Mouse (Mus musculus): ENCODE measurements at regions not wholly inside any gene's neighbourhood (a gene's known extent, or its start where the extent isn't known, plus 50 kb on each side); places are given as distances from the start of the nearest gene placed in this dataset.

DNA sequence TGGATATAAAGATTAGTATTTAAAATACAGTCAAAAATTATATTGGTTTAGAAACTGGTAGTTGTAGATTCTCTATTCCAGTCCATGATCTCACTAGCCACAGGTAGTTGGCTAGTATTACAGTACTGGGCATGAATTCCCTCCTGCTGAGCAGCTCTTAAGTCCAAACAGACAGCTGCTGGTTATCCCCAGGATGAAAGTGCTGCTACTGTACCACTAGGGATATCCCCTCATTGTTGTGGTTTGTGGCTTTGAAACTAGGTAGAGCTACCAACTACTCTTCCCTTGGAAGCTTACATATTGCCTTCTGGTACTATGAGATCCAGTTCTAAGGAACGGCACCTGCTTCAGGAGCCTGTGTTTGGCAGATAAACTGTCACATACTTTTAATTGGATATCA, 97.9 kb upstream of the Pter start:
- no peak for DNase-seq (ENCODE audit: low spot score)

- DNase-seq (ENCODE audit: low spot score) = no peak
These were observed 90.3 kb upstream of the Pter start for GRCm38 (mm10) chr2:12833579-12833978.

DNA sequence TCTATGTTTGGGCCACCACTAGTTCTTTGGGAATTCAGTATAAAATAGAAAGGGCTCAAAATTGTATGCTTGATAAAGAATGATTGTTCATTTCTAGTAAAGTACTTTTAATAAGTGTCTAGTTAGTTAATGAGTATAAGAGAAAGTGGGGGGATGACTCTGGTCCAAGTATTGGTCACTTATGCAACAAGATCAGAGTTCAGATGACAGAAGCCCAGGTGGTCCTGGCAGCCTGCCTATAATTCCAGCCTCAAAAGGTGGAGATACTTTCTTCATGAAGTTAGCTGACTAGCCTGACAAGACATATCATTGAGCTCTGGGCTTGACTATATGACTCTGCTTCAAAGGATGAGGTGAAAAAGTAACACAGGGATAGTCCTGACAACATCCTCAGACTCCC, 57.3 kb upstream of the Pter start:
- no peak for DNase-seq (ENCODE audit: low spot score)

DNA sequence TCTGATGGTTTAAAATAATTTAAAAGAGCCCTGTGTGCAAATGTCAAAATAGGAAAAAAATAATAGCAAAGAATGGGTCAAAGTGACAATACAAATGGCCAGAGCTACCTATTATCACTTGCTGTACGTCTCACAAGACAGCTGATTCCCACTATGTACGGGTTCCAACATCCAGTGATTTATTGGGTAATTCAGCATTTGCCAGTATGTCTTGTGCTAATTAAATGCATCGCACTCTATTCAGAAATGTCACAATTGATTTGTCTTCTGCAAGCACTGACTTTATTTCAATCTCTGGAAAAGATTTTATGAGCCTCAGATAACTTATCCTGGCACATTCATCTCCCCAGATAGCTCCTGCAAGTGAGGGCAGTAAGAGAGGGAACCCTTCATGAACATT, 55.1 kb upstream of the Pter start:
- no peak for DNase-seq (ENCODE audit: low spot score)

Measured in yolk sac, embryonic 10.5 days (tissue).